Mouse (Mus musculus) myocyte (in vitro differentiated cells): ENCODE data around the gene Ntn4.

Experiments
- E2F4 ChIP-seq: IDR thresholded peaks from one replicate; pipeline ENCODE4 v1.6.1; 2011; ENCODE audit warnings: mild to moderate bottlenecking, control low read depth, moderate library complexity; ENCODE audit not compliant: insufficient read depth
- MAX ChIP-seq: IDR thresholded peaks from one replicate; pipeline ENCODE4 v1.6.1; 2011; ENCODE audit warnings: low read depth, mild to moderate bottlenecking, control low read depth
- MYOD1 ChIP-seq, 3 experiments: IDR thresholded peaks; one replicate each; pipeline ENCODE4 v1.6.1; 2011; ENCODE audit warnings: control low read depth in 2 of 3, low read depth in 2 of 3, mild to moderate bottlenecking in 2 of 3, moderate library complexity in 1 of 3; ENCODE audit not compliant: insufficient read length in 2 of 3, control insufficient read depth in 1 of 3
- POLR2A ChIP-seq: IDR thresholded peaks from one replicate; pipeline ENCODE4 v1.6.1; 2011; ENCODE audit warnings: low read depth, mild to moderate bottlenecking, control low read depth, moderate library complexity; ENCODE audit not compliant: insufficient read length

- no peak for TF ChIP-seq POLR2A
- TF ChIP-seq MYOD1 (IDR thresholded peaks at IDR 0.05; ENCODE audit: control insufficient read depth in 1 of 3, insufficient read length in 2 of 3, low read depth in 2 of 3): no peak
- no peak for TF ChIP-seq MAX
- no peak for TF ChIP-seq E2F4
Measured at GRCm38 (mm10) chr10:93767245-93767644, 126.8 kb downstream of the Ntn4 start.
